Mouse (Mus musculus) intestine, embryonic 16.5 days (tissue): Measurements from ENCODE around the gene Arfip2. TPM values are rescaled to one million over a fixed set of nuclear protein-coding genes. Genes with fewer than 3 reads are reported as not detected.

Experiments used
- ATAC-seq: fragments of 200-750 bp; cut with Nextera tagmentation; 2 replicates; pipeline ENCODE4 v1.8.0; 2017; ENCODE audit warnings: moderate TSS enrichment, moderate library complexity
- H3K27ac ChIP-seq: fragments of 300-500 bp; sonication (generic); 2 replicates; pipeline ENCODE4 v1.5.1; 2014; ENCODE audit warnings: mild to moderate bottlenecking, low read length
- H3K27me3 ChIP-seq: fragments of 300-500 bp; sonication (generic); replicated peaks from 2 replicates; pipeline ENCODE4 v1.6.1; 2014; ENCODE audit warnings: low read length, control low read depth, mixed read lengths; ENCODE audit not compliant: control insufficient read depth, insufficient read depth
- H3K36me3 ChIP-seq: fragments of 300-500 bp; sonication (generic); 2 replicates; pipeline ENCODE4 v1.6.1; 2014; ENCODE audit warnings: low read length, control low read depth; ENCODE audit not compliant: control insufficient read depth, insufficient read depth
- H3K4me1 ChIP-seq: fragments of 300-500 bp; sonication (generic); 2 replicates; pipeline ENCODE4 v1.6.1; 2014; ENCODE audit warnings: low read length, control low read depth, mixed read lengths; ENCODE audit not compliant: control insufficient read depth, insufficient read depth
- H3K4me2 ChIP-seq: fragments of 300-500 bp; sonication (generic); 2 replicates; pipeline ENCODE4 v1.6.1; 2014; ENCODE audit warnings: low read depth, low read length, control low read depth
- H3K4me3 ChIP-seq: fragments of 300-500 bp; sonication (generic); 2 replicates; pipeline ENCODE4 v1.5.1; 2014; ENCODE audit warnings: mild to moderate bottlenecking, low read length
- H3K9ac ChIP-seq: fragments of 300-500 bp; sonication (generic); 2 replicates; pipeline ENCODE4 v1.6.1; 2014; ENCODE audit warnings: low read depth, low read length
- H3K9me3 ChIP-seq: fragments of 300-500 bp; sonication (generic); 2 replicates; pipeline ENCODE4 v1.6.1; 2016; ENCODE audit warnings: low read length, control low read depth; ENCODE audit not compliant: control insufficient read depth
- WGBS: fragments of 180-500 bp; shearing (Covaris S2); extraction: QIAGEN DNeasy Blood & Tissue Kit; methylation state at CpG from one replicate; pipeline ENCODE4 v1.1.7; 2014; 5-methylcytosine and 5-hydroxymethylcytosine counted together
- polyA plus RNA-seq: library from polyadenylated mRNA; unstranded; fragments of >200 nt; fragmentation: Nextera tagmentation; extraction: Ambion mirVana; gene quantifications from 2 replicates; pipeline ENCODE4 v1.2.1, GENCODE M21; 2015

Gene Arfip2
- polyA plus RNA-seq, 1 experiment from 2014 or later, result 74.7 TPM

- 63% methylated on average over 9 of the region's 9 CpGs for WGBS
- Histone ChIP-seq H3K9ac (no peak overlapping the region), H3K4me1 (no peaks in the 10 kb centered on the region), H3K36me3 (no peaks in the 10 kb centered on the region), H3K27ac (no peak overlapping the region), H3K4me3 (no peak overlapping the region), H3K4me2 (no peak overlapping the region), H3K9me3 (no peaks in the 10 kb centered on the region), H3K27me3 (no peaks in the 10 kb centered on the region)
- no peak for ATAC-seq
Measured at GRCm38 (mm10) chr7:105588325-105588912, 51.8 kb downstream of the Arfip2 start.

Other genes with a start within 250 kb of the Arfip2 start
- 44.2 and 44.9 TPM in 2 replicates for gene Fam160a2, start 240.4 kb downstream of the Arfip2 start, polyA plus RNA-seq
- 0.06 TPM in 1 of 2 replicates, not detected in the other for gene Cnga4, start 235.8 kb downstream of the Arfip2 start, polyA plus RNA-seq
- 0.10 and 0.13 TPM in 2 replicates for gene Cckbr, start 214.7 kb downstream of the Arfip2 start, polyA plus RNA-seq
- gene Cavin3, start 158.1 kb downstream of the Arfip2 start, polyA plus RNA-seq, result 80.5 and 86.6 TPM in 2 replicates
- 32.8 and 33.0 TPM in 2 replicates for gene Smpd1, start 86.1 kb downstream of the Arfip2 start, polyA plus RNA-seq
- gene Apbb1, start 58.8 kb downstream of the Arfip2 start, polyA plus RNA-seq, result 29.2 and 35.2 TPM in 2 replicates
- gene Hpx, start 40.3 kb downstream of the Arfip2 start, polyA plus RNA-seq, result 3.0 and 7.5 TPM in 2 replicates
- gene Trim3, start 6.8 kb downstream of the Arfip2 start, polyA plus RNA-seq, result 18.0 and 19.1 TPM in 2 replicates
- gene Timm10b, start 360 bp downstream of the Arfip2 start, polyA plus RNA-seq, result 188 and 200 TPM in 2 replicates
- gene Gm45799, start 136 bp upstream of the Arfip2 start, polyA plus RNA-seq, result 27.7 and 34.6 TPM in 2 replicates
- gene Dnhd1, start 10.4 kb upstream of the Arfip2 start, polyA plus RNA-seq, result 0.59 and 1.1 TPM in 2 replicates
- gene Ilk, start 96.2 kb upstream of the Arfip2 start, polyA plus RNA-seq, result 317 and 323 TPM in 2 replicates
- 26.2 and 32.6 TPM in 2 replicates for gene Rrp8, start 97.0 kb upstream of the Arfip2 start, polyA plus RNA-seq
- gene Taf10, start 103.9 kb upstream of the Arfip2 start, polyA plus RNA-seq, result 114 and 119 TPM in 2 replicates
- gene Tpp1, start 111.8 kb upstream of the Arfip2 start, polyA plus RNA-seq, result 152 and 191 TPM in 2 replicates
- 4.9 and 5.2 TPM in 2 replicates for gene Dchs1, start 147.2 kb upstream of the Arfip2 start, polyA plus RNA-seq
- gene Mrpl17, start 170.7 kb upstream of the Arfip2 start, polyA plus RNA-seq, result 373 and 394 TPM in 2 replicates